Mouse (Mus musculus) adrenal gland, postnatal 14 days (tissue): Measurements from ENCODE around the gene Gm14444. TPM values are rescaled to one million over a fixed set of nuclear protein-coding genes. Genes with fewer than 3 reads are reported as not detected.
"Not testable (repeated sequence)": the region's sequence is repeated elsewhere in the genome, so short reads cannot be mapped to it uniquely, and the experiment has no call there.

Experiments
- DNase-seq: peaks from one replicate; pipeline ENCODE4 v3.0.0; 2021; ENCODE audit warnings: mixed read lengths
- long read RNA-seq, 2 experiments: library from polyadenylated mRNA; stranded (forward); transcript quantifications; one replicate each; pipeline ENCODE4 v2.0.0; 2021
- total RNA-seq: library from RNA; stranded (reverse); gene quantifications from 2 replicates; pipeline ENCODE4 v1.2.3, GENCODE M21; 2021

Gm14444 gene
- total RNA-seq, result 0.56 TPM in 1 of 2 replicates, not detected in the other
- long read RNA-seq, experiment 1, result 0 reads
- long read RNA-seq, experiment 2, partial matches to known transcripts, result 1 of 1 reads
- long read RNA-seq, experiment 2, other reads (novel, unspliced or antisense), result 0 of 1 reads

GRCm38 (mm10) chr2:175010022-175010421 is at the start of gene Gm14444:
Gene Gm14444 (plus strand): TSS chr2:175010241.
- not testable (repeated sequence) for DNase-seq

GRCm38 (mm10) chr2:174965466-174965865 is 44.6 kb upstream of the Gm14444 start:
- not testable (repeated sequence) for DNase-seq

- not testable (repeated sequence) for DNase-seq
Observed at GRCm38 (mm10) chr2:175044268-175044667, 34.2 kb downstream of the Gm14444 start.

- DNase-seq, result not testable (repeated sequence)
Observed at GRCm38 (mm10) chr2:175067681-175068261, 57.7 kb downstream of the Gm14444 start, which contains the start of gene Gm14393. Gene Gm14393 (minus strand): TSS chr2:175067781.

Other genes starting within 250 kb of the Gm14444 start
- 14.7 and 15.2 TPM in 2 replicates for gene Edn3, start 249.6 kb upstream of the Gm14444 start, total RNA-seq
- 0.74 and 2.8 TPM in 2 replicates for gene Gm14393, start 57.5 kb downstream of the Gm14444 start, total RNA-seq
- 16.1 and 16.8 TPM in 2 replicates for gene Gm14399, start 131.8 kb downstream of the Gm14444 start, total RNA-seq
- gene Gm14443, start 165.6 kb downstream of the Gm14444 start, total RNA-seq, result 0.96 and 1.4 TPM in 2 replicates
- 67.7 and 68.0 TPM in 2 replicates for gene Gm14391, start 196.7 kb downstream of the Gm14444 start, total RNA-seq